15 mouse cellular contexts compared by ENCODE assay signal in the genomic region with DNA sequence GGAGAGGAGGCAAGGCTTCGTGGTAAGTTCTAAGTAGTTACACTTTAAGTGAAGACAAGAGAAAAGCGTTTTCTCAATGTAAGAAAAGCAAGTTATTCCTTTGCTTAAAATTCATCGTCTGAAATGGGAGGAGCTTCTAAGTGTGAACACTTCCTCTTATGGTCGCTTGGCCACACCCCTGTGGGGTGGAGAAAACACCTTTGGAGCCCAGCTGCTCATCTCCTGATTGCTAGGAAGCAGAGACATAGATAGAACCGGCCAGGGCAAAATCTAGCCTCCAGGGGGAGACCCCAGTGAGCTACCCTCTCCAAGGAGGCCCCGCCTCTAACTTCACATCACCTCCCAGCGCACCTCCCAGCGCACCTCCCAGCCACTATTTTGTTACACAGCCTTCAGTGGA. TPM values are rescaled to one million over a fixed set of nuclear protein-coding genes. Genes with fewer than 3 reads are reported as not detected.
DNase-seq lines count a peak whose midpoint lies in the region; ATAC-seq and TF ChIP-seq lines count a peak whose summit lies in the region.
"Had no signal": no experiment of that assay in that cellular context is flagged by ENCODE, and none has a peak within 500 bp of the region (broad histone marks: within the 10 kb centered on the region; RNA-seq: fewer than 3 reads in every experiment).

No protein-coding gene starts in this region.

- peak overlapping the region; percentile 46; the same call in 1 of the 2 replicates for H3K4me2 ChIP-seq in heart, embryonic 12.5 days
- no peak overlapping the region for H3K4me2 ChIP-seq in stomach, embryonic 16.5 days (ENCODE audit: low read depth, low read length)
- H3K4me2 ChIP-seq in stomach, postnatal 0 days (replicated peaks; ENCODE audit: low read depth) = no peak overlapping the region
- no peak overlapping the region for H3K4me2 ChIP-seq in hindbrain, embryonic 13.5 days

- peaks cover 13% of the 10 kb centered on the region for H3K4me1 ChIP-seq in heart, embryonic 12.5 days (replicated peaks)
- H3K4me1 ChIP-seq in stomach, embryonic 16.5 days (ENCODE audit: control insufficient read depth, insufficient read depth, low read length) = 0 out of 2 replicates have a peak, but pooled peaks cover 3% of the 10 kb centered on the region
- H3K4me1 ChIP-seq in stomach, postnatal 0 days (replicated peaks; ENCODE audit: control insufficient read depth, insufficient read depth) = no peaks in the 10 kb centered on the region
- peaks cover 21% of the 10 kb centered on the region for H3K4me1 ChIP-seq in hindbrain, embryonic 13.5 days (replicated peaks)
- H3K4me1 ChIP-seq: megakaryocyte, embryonic 14.5 days had no signal

- no peaks in the 10 kb centered on the region for H3K27me3 ChIP-seq in heart, embryonic 12.5 days (replicated peaks)
- H3K27me3 ChIP-seq in stomach, embryonic 16.5 days (ENCODE audit: control insufficient read depth, insufficient read depth, low read length) = no peaks in the 10 kb centered on the region
- no peaks in the 10 kb centered on the region for H3K27me3 ChIP-seq in stomach, postnatal 0 days (ENCODE audit: control insufficient read depth, insufficient read depth, low read length)
- no peaks in the 10 kb centered on the region for H3K27me3 ChIP-seq in hindbrain, embryonic 13.5 days
- H3K27me3 ChIP-seq in splenic B cell, adult 2 months (ENCODE audit: control insufficient read depth, insufficient read depth, low read length, poor library complexity, severe bottlenecking) = no peaks in the 10 kb centered on the region

- no peak overlapping the region for H3K4me3 ChIP-seq in heart, embryonic 12.5 days
- no peak overlapping the region for H3K4me3 ChIP-seq in stomach, embryonic 16.5 days (replicated peaks; ENCODE audit: low read length)
- no peak overlapping the region for H3K4me3 ChIP-seq in stomach, postnatal 0 days (ENCODE audit: low read depth, low read length)
- no peak overlapping the region for H3K4me3 ChIP-seq in hindbrain, embryonic 13.5 days
- H3K4me3 ChIP-seq: left cerebral cortex, adult 2 months; megakaryocyte, embryonic 14.5 days had no signal

- no peak overlapping the region for H3K27ac ChIP-seq in heart, embryonic 12.5 days (ENCODE audit: poor library complexity, severe bottlenecking)
- no peak overlapping the region for H3K27ac ChIP-seq in stomach, embryonic 16.5 days (ENCODE audit: low read length)
- H3K27ac ChIP-seq in stomach, postnatal 0 days (replicated peaks) = no peak overlapping the region
- peak overlapping the region; percentile 79; the same call in 1 of the 2 replicates for H3K27ac ChIP-seq in hindbrain, embryonic 13.5 days
- H3K27ac ChIP-seq: left cerebral cortex, adult 2 months had no signal

- 50% methylated on average over 8 of the region's 8 CpGs for WGBS in heart, embryonic 12.5 days
- 62% methylated on average over 8 of the region's 8 CpGs for WGBS in stomach, embryonic 16.5 days
- 55% methylated on average over 8 of the region's 8 CpGs for WGBS in stomach, postnatal 0 days
- WGBS in hindbrain, embryonic 13.5 days = 59% methylated on average over 8 of the region's 8 CpGs

- H3K36me3 ChIP-seq in heart, embryonic 12.5 days = no peaks in the 10 kb centered on the region
- H3K36me3 ChIP-seq in stomach, embryonic 16.5 days (ENCODE audit: control insufficient read depth, insufficient read depth, low read length) = no peaks in the 10 kb centered on the region
- H3K36me3 ChIP-seq in stomach, postnatal 0 days (ENCODE audit: control insufficient read depth, insufficient read depth, low read length) = no peaks in the 10 kb centered on the region
- no peaks in the 10 kb centered on the region for H3K36me3 ChIP-seq in hindbrain, embryonic 13.5 days
- no peaks in the 10 kb centered on the region for H3K36me3 ChIP-seq in splenic B cell, adult 2 months (ENCODE audit: control insufficient read depth, insufficient read depth, low read length, poor library complexity, severe bottlenecking)

- intact Hi-C loops in heart, postnatal 25 days (cut with DNase I) = no loop called here

- no peak for TF ChIP-seq EP300 in stomach, postnatal 0 days (optimal IDR thresholded peaks at IDR 0.05)

- no peak overlapping the region for H3K9ac ChIP-seq in heart, embryonic 12.5 days
- no peak overlapping the region for H3K9ac ChIP-seq in stomach, embryonic 16.5 days (ENCODE audit: low read length)
- H3K9ac ChIP-seq in stomach, postnatal 0 days (ENCODE audit: low read length) = no peak overlapping the region
- H3K9ac ChIP-seq in hindbrain, embryonic 13.5 days = no peak overlapping the region

- no peak for ATAC-seq in heart, embryonic 12.5 days (ENCODE audit: insufficient number of reproducible peaks, low FRiP score)
- 0 out of 2 replicates have a peak, but pooled peaks have one; percentile 21 for ATAC-seq in stomach, embryonic 16.5 days (ENCODE audit: insufficient read depth, low FRiP score)
- ATAC-seq in stomach, postnatal 0 days (ENCODE audit: low FRiP score, low TSS enrichment) = no peak
- ATAC-seq in hindbrain, embryonic 13.5 days (ENCODE audit: low FRiP score) = no peak
- no peak for ATAC-seq in frontal cortex, adult (ENCODE audit: low TSS enrichment)

- no peaks in the 10 kb centered on the region for H3K9me3 ChIP-seq in heart, embryonic 12.5 days (replicated peaks)
- H3K9me3 ChIP-seq in stomach, embryonic 16.5 days (replicated peaks; ENCODE audit: control insufficient read depth, low read length) = no peaks in the 10 kb centered on the region
- no peaks in the 10 kb centered on the region for H3K9me3 ChIP-seq in stomach, postnatal 0 days (ENCODE audit: control insufficient read depth, low read length)
- H3K9me3 ChIP-seq in hindbrain, embryonic 13.5 days = no peaks in the 10 kb centered on the region
- H3K9me3 ChIP-seq: megakaryocyte, embryonic 14.5 days had no signal

- no peak for DNase-seq in heart, postnatal 25 days (ENCODE audit: low spot score)
- DNase-seq in stomach, postnatal 0 days (ENCODE audit: low spot score) = no peak
- peak; percentile 48 for DNase-seq in splenic B cell, adult 2 months (ENCODE audit: low read depth, low spot score)
- DNase-seq in cerebellum, postnatal 36 days = no peak
- DNase-seq: adrenal gland, adult 8-10 months; heart, adult 11 months; kidney, postnatal 14 days; lung, adult 18-20 months had no signal

- TF ChIP-seq CTCF in stomach, postnatal 0 days (IDR thresholded peaks at IDR 0.05; ENCODE audit: low read depth) = no peak

RNA-seq across cellular contexts. Expression of gene Gm3646, which starts 34.7 kb away (rescaled TPM):
- 0.82 and 1.8 TPM in 2 replicates for polyA plus RNA-seq in heart, embryonic 12.5 days (2016; fragmentation: Nextera tagmentation; extraction: Ambion mirVana)
- 1 to 10 TPM; 5.8 to 9.4 TPM for total RNA-seq in heart, postnatal 25 days (2021)
- not detected in 2 replicates for polyA plus RNA-seq in stomach, embryonic 16.5 days (2015; fragmentation: Nextera tagmentation; extraction: Ambion mirVana)
- 1.3 and 1.4 TPM in 2 replicates for polyA plus RNA-seq in stomach, postnatal 0 days (2015; fragmentation: Nextera tagmentation; extraction: Ambion mirVana)
- not detected in 2 replicates for polyA plus RNA-seq in hindbrain, embryonic 13.5 days (2015; fragmentation: Nextera tagmentation; extraction: Ambion mirVana)
- total RNA-seq: adrenal gland, adult 8-10 months; left cerebral cortex, adult 2 months had no signal
- polyA plus RNA-seq: intestine, embryonic 14.5 days had no signal
